Mouse (Mus musculus) CH12.LX (cell line): ENCODE results near the gene Slc15a1. TPM values are rescaled to one million over a fixed set of nuclear protein-coding genes. Genes with fewer than 3 reads are reported as not detected.

Experiments
- DNase-seq: peaks from one replicate; pipeline ENCODE4 v3.0.0-alpha.2; 2013; ENCODE audit errors: extremely low read depth
- H3K27ac ChIP-seq: 2 replicates; pipeline ENCODE4 v1.5.1; 2012; ENCODE audit warnings: low read depth, mild to moderate bottlenecking, control low read depth, moderate library complexity; ENCODE audit not compliant: insufficient read depth
- H3K27me3 ChIP-seq: replicated peaks from 2 replicates; pipeline ENCODE3; 2012; ENCODE audit warnings: inconsistent platforms
- H3K36me3 ChIP-seq, 2 experiments: replicated peaks in 1 of 2; 2 replicates each; pipeline versions ENCODE3 to v1.6.1; 2012; ENCODE audit warnings: inconsistent platforms in 1 of 2, low read length in 1 of 2, mild to moderate bottlenecking in 1 of 2, mixed read lengths in 1 of 2, moderate library complexity in 1 of 2; ENCODE audit not compliant: control insufficient read depth in 1 of 2, insufficient read depth in 1 of 2
- H3K4me1 ChIP-seq, 2 experiments: 2 replicates each; pipeline ENCODE4 v1.6.1; 2012; ENCODE audit warnings: inconsistent platforms in 1 of 2, moderate library complexity in 1 of 2; ENCODE audit not compliant: insufficient read depth in 2 of 2, control insufficient read depth in 1 of 2
- H3K4me2 ChIP-seq: 2 replicates; pipeline ENCODE4 v1.6.1; 2012; ENCODE audit warnings: low read depth, mild to moderate bottlenecking, control low read depth; ENCODE audit not compliant: poor library complexity, insufficient read depth, severe bottlenecking
- H3K4me3 ChIP-seq, 3 experiments: fragments of 150-350 bp in 1 of 3; sonication (generic) in 1 of 3; replicated peaks in 1 of 3; 2 replicates each; pipeline versions ENCODE3 to v1.5.1; 2011 to 2012; ENCODE audit warnings: low read depth in 2 of 3, low read length in 2 of 3, mild to moderate bottlenecking in 2 of 3, moderate library complexity in 2 of 3, control low read depth in 1 of 3, improper control_type of control experiment in 1 of 3, inconsistent platforms in 1 of 3, mixed read lengths in 1 of 3; ENCODE audit not compliant: poor library complexity in 1 of 3
- H3K79me2 ChIP-seq: replicated peaks from 2 replicates; pipeline ENCODE4 v1.6.1; 2012; ENCODE audit warnings: mild to moderate bottlenecking, moderate library complexity; ENCODE audit not compliant: control insufficient read depth, poor library complexity, insufficient read depth, severe bottlenecking; ENCODE audit errors: extremely low read depth
- H3K9ac ChIP-seq: 2 replicates; pipeline ENCODE4 v1.6.1; 2012; ENCODE audit warnings: low read depth, mild to moderate bottlenecking, control low read depth, moderate library complexity; ENCODE audit not compliant: insufficient read depth
- H3K9me3 ChIP-seq: replicated peaks from 2 replicates; pipeline ENCODE3; 2012; ENCODE audit warnings: low read length, inconsistent platforms, mixed read lengths
- BHLHE40 ChIP-seq: IDR thresholded peaks from 2 replicates; pipeline ENCODE4 v1.6.1; 2011; ENCODE audit warnings: mild to moderate bottlenecking, low read depth, low read length, improper control_type of control experiment
- CHD1 ChIP-seq: IDR thresholded peaks from 2 replicates; pipeline ENCODE4 v1.6.1; 2012; ENCODE audit warnings: low read depth, low read length, improper control_type of control experiment, inconsistent platforms
- E2F4 ChIP-seq: IDR thresholded peaks from 2 replicates; pipeline ENCODE4 v1.6.1; 2011; ENCODE audit warnings: low read depth, low read length, improper control_type of control experiment; ENCODE audit not compliant: insufficient replicate concordance
- ETS1 ChIP-seq: conservative IDR thresholded peaks from 2 replicates; pipeline ENCODE4 v1.6.1; 2012; ENCODE audit warnings: low read depth, mild to moderate bottlenecking, inconsistent platforms, low read length, improper control_type of control experiment, moderate library complexity
- GABPA ChIP-seq: IDR thresholded peaks from 2 replicates; pipeline ENCODE4 v1.6.1; 2012; ENCODE audit warnings: low read depth, low read length, improper control_type of control experiment, inconsistent platforms; ENCODE audit not compliant: insufficient replicate concordance
- IRF4 ChIP-seq: IDR thresholded peaks from 2 replicates; pipeline ENCODE4 v1.6.1; 2014; ENCODE audit warnings: low read depth, mild to moderate bottlenecking, inconsistent platforms, low read length, improper control_type of control experiment
- JUN ChIP-seq: IDR thresholded peaks from 2 replicates; pipeline ENCODE4 v1.6.1; 2011; ENCODE audit warnings: low read depth, mild to moderate bottlenecking, low read length, improper control_type of control experiment, moderate library complexity; ENCODE audit not compliant: insufficient read depth
- MAZ ChIP-seq: IDR thresholded peaks from 2 replicates; pipeline ENCODE4 v1.6.1; 2012; ENCODE audit warnings: low read depth, mild to moderate bottlenecking, inconsistent platforms, low read length, improper control_type of control experiment, moderate library complexity
- NELFE ChIP-seq: IDR thresholded peaks from 2 replicates; pipeline ENCODE4 v1.6.1; 2011; ENCODE audit warnings: low read depth, low read length, improper control_type of control experiment
- PAX5 ChIP-seq: IDR thresholded peaks from 2 replicates; pipeline ENCODE4 v1.6.1; 2012; ENCODE audit warnings: low read length, inconsistent platforms, mixed read lengths
- SIN3A ChIP-seq: IDR thresholded peaks from 2 replicates; pipeline ENCODE4 v1.6.1; 2012; ENCODE audit warnings: low read length, improper control_type of control experiment, inconsistent platforms
- SMC3 ChIP-seq: IDR thresholded peaks from 2 replicates; pipeline ENCODE4 v1.6.1; 2011; ENCODE audit warnings: low read depth, low read length, improper control_type of control experiment
- TCF12 ChIP-seq: IDR thresholded peaks from 2 replicates; pipeline ENCODE4 v1.6.1; 2014; ENCODE audit warnings: low read depth, mild to moderate bottlenecking, inconsistent platforms, low read length, improper control_type of control experiment
- UBTF ChIP-seq: IDR thresholded peaks from 2 replicates; pipeline ENCODE4 v1.6.1; 2012; ENCODE audit warnings: low read depth, mild to moderate bottlenecking, inconsistent platforms, low read length, improper control_type of control experiment, moderate library complexity
- USF1 ChIP-seq: IDR thresholded peaks from 2 replicates; pipeline ENCODE4 v1.6.1; 2014; ENCODE audit warnings: low read depth, mild to moderate bottlenecking, inconsistent platforms, low read length, improper control_type of control experiment
- ZKSCAN1 ChIP-seq: IDR thresholded peaks from 2 replicates; pipeline ENCODE4 v1.6.1; 2012; ENCODE audit warnings: low read depth, inconsistent platforms, low read length, improper control_type of control experiment, borderline replicate concordance
- dilution Hi-C: fragments of 300-500 bp; cut with MboI; formaldehyde crosslinking; loops from 2 replicates; pipeline ENCODE4 v1.14.3; 2020; ENCODE audit warnings: low sequenced_read_pairs; ENCODE audit not compliant: extremely low pct_unique_long_range_greater_than_20kb, extremely low pct_ligation_motif_present
- in situ Hi-C: fragments of 300-500 bp; cut with MboI; formaldehyde crosslinking; loops from 3 replicates; pipeline ENCODE4 v1.14.3; 2019; ENCODE audit warnings: low sequenced_read_pairs, low pct_ligation_motif_present, low pct_unique_long_range_greater_than_20kb, mixed read lengths
- polyA plus RNA-seq: library from polyadenylated mRNA; unstranded; fragments of >175 nt; gene quantifications from 2 replicates; pipeline ENCODE4 v1.2.1, GENCODE M21; 2012; ENCODE audit warnings: low read depth; ENCODE audit not compliant: insufficient read length
- total RNA-seq, 2 experiments: library from RNA; depleted of rRNA; stranded (reverse); fragments of 300-350 nt in 1 of 2; fragments of >200 nt in 1 of 2; gene quantifications; 2 replicates each; pipeline ENCODE4 v1.2.3; 2012 to 2014

The Slc15a1 gene
- total and polyA plus RNA-seq, 3 experiments, result 0.04 to 0.19 TPM; not detected in 1

- H3K27me3 ChIP-seq, result no peaks in the 10 kb centered on the region
- H3K4me2 ChIP-seq, result no peak overlapping the region
- no peaks in the 10 kb centered on the region for H3K9me3 ChIP-seq
- H3K4me3 ChIP-seq, result no peak overlapping the region
- no peak for DNase-seq
- H3K4me1 ChIP-seq, result peaks cover 0 to 11% of the 10 kb centered on the region in 2 experiments; a peak in 2 of 4 replicates
- no peak overlapping the region for H3K27ac ChIP-seq
- dilution Hi-C loops, result no loop called here
- no peak overlapping the region for H3K9ac ChIP-seq
- in situ Hi-C loops, result no loop called here
- no peaks in the 10 kb centered on the region for H3K79me2 ChIP-seq
- H3K36me3 ChIP-seq, result no peaks in the 10 kb centered on the region
- no peak for TF ChIP-seq UBTF
- no peak for TF ChIP-seq IRF4
- TF ChIP-seq JUN, result no peak
- no peak for TF ChIP-seq GABPA
Observed at GRCm38 (mm10) chr14:121534501-121534900, 29.4 kb upstream of the Slc15a1 start.

- DNase-seq, result no peak
- no peak overlapping the region for H3K27ac ChIP-seq
- no peak for TF ChIP-seq PAX5
- no peak for TF ChIP-seq ETS1
- TF ChIP-seq NELFE, result no peak
- TF ChIP-seq CHD1, result no peak
- no peak for TF ChIP-seq ZKSCAN1
- TF ChIP-seq TCF12, result no peak
- no peak for TF ChIP-seq GABPA
- no peak for TF ChIP-seq SIN3A
- no peak for TF ChIP-seq JUN
- TF ChIP-seq MAZ, result no peak
- TF ChIP-seq E2F4, result no peak
- TF ChIP-seq BHLHE40, result no peak
- TF ChIP-seq USF1, result no peak
- TF ChIP-seq SMC3, result no peak
- no peak overlapping the region for H3K4me2 ChIP-seq
- no peaks in the 10 kb centered on the region for H3K27me3 ChIP-seq
- dilution Hi-C loops (no loop called here), in situ Hi-C loops (no loop called here)
- H3K9me3 ChIP-seq, result no peaks in the 10 kb centered on the region
- H3K4me1 ChIP-seq, result peaks cover 12 to 28% of the 10 kb centered on the region in 2 experiments
- H3K36me3 ChIP-seq, result no peaks in the 10 kb centered on the region
- H3K9ac ChIP-seq, result no peak overlapping the region
- no peaks in the 10 kb centered on the region for H3K79me2 ChIP-seq
- no peak overlapping the region for H3K4me3 ChIP-seq
Observed at GRCm38 (mm10) chr14:121530853-121531252, 25.8 kb upstream of the Slc15a1 start.
